Mouse (Mus musculus) MEL (cell line): ENCODE measurements around the gene Slc29a1. TPM values are rescaled to one million over a fixed set of nuclear protein-coding genes. Genes with fewer than 3 reads are reported as not detected.

ENCODE experiments used
- DNase-seq: peaks from one replicate; pipeline ENCODE4 v3.0.0; 2011; ENCODE audit warnings: low read depth, low spot score
- H3K27ac ChIP-seq: 2 replicates; pipeline ENCODE4 v1.5.1; 2012; ENCODE audit warnings: low read depth, mild to moderate bottlenecking, control low read depth, low read length, moderate library complexity; ENCODE audit not compliant: control insufficient read depth
- H3K27me3 ChIP-seq, 2 experiments: fragments of 150-350 bp in 1 of 2; sonication (generic) in 1 of 2; 2 replicates each; pipeline ENCODE4 v1.6.1; 2012; ENCODE audit warnings: low read length in 2 of 2, mild to moderate bottlenecking in 2 of 2, improper control_type of control experiment in 1 of 2, moderate library complexity in 1 of 2; ENCODE audit not compliant: insufficient read depth in 2 of 2, control insufficient read depth in 1 of 2
- H3K36me3 ChIP-seq, 2 experiments: 2 replicates each; pipeline ENCODE4 v1.6.1; 2012 to 2014; ENCODE audit warnings: low read length in 2 of 2, improper control_type of control experiment in 1 of 2, inconsistent platforms in 1 of 2, mild to moderate bottlenecking in 1 of 2; ENCODE audit not compliant: insufficient read depth in 2 of 2, control insufficient read depth in 1 of 2
- H3K4me1 ChIP-seq, 2 experiments: fragments of 150-350 bp in 1 of 2; sonication (generic) in 1 of 2; 2 replicates each; pipeline ENCODE4 v1.6.1; 2012; ENCODE audit warnings: low read length in 2 of 2, improper control_type of control experiment in 1 of 2, mild to moderate bottlenecking in 1 of 2; ENCODE audit not compliant: insufficient read depth in 2 of 2, control insufficient read depth in 1 of 2
- H3K4me3 ChIP-seq, 2 experiments: fragments of 150-350 bp in 1 of 2; sonication (generic) in 1 of 2; 2 replicates each; pipeline ENCODE4 v1.5.1; 2012; ENCODE audit warnings: low read depth in 2 of 2, low read length in 2 of 2, mild to moderate bottlenecking in 2 of 2, moderate library complexity in 2 of 2, control low read depth in 1 of 2, improper control_type of control experiment in 1 of 2; ENCODE audit not compliant: control insufficient read depth in 1 of 2, insufficient read depth in 1 of 2
- H3K79me2 ChIP-seq: 2 replicates; pipeline ENCODE4 v1.6.1; 2012; ENCODE audit warnings: mild to moderate bottlenecking, low read length, moderate library complexity; ENCODE audit not compliant: control insufficient read depth, poor library complexity, insufficient read depth
- H3K9ac ChIP-seq: 2 replicates; pipeline ENCODE4 v1.6.1; 2012; ENCODE audit warnings: low read depth, mild to moderate bottlenecking, control low read depth, low read length, moderate library complexity; ENCODE audit not compliant: control insufficient read depth, poor library complexity, severe bottlenecking
- H3K9me3 ChIP-seq: fragments of 150-350 bp; sonication (generic); replicated peaks from 2 replicates; pipeline ENCODE4 v1.6.1; 2012; ENCODE audit warnings: mild to moderate bottlenecking, low read length, improper control_type of control experiment, moderate library complexity; ENCODE audit not compliant: insufficient read depth
- CTCF ChIP-seq, 3 experiments: IDR thresholded peaks in 2 of 3; conservative IDR thresholded peaks in 1 of 3; 2 replicates each; pipeline ENCODE4 v1.5.1; 2011 to 2012; ENCODE audit warnings: low read length in 3 of 3, low read depth in 2 of 3, mild to moderate bottlenecking in 2 of 3, improper control_type of control experiment in 1 of 3, inconsistent platforms in 1 of 3, mixed read lengths in 1 of 3, moderate library complexity in 1 of 3; ENCODE audit not compliant: control insufficient read depth in 1 of 3, insufficient read depth in 1 of 3, poor library complexity in 1 of 3, severe bottlenecking in 1 of 3
- E2F4 ChIP-seq: IDR thresholded peaks from 2 replicates; pipeline ENCODE4 v1.6.1; 2011; ENCODE audit warnings: low read depth, low read length, improper control_type of control experiment, borderline replicate concordance
- EP300 ChIP-seq, 2 experiments: IDR thresholded peaks; 2 replicates each; pipeline ENCODE4 v1.6.1; 2011; ENCODE audit warnings: improper control_type of control experiment in 2 of 2, low read length in 2 of 2, low read depth in 1 of 2, mild to moderate bottlenecking in 1 of 2
- ETS1 ChIP-seq: IDR thresholded peaks from 2 replicates; pipeline ENCODE4 v1.6.1; 2012; ENCODE audit warnings: low read depth, mild to moderate bottlenecking, inconsistent platforms, low read length, improper control_type of control experiment, moderate library complexity
- HCFC1 ChIP-seq: IDR thresholded peaks from 2 replicates; pipeline ENCODE4 v1.6.1; 2012; ENCODE audit warnings: low read depth, mild to moderate bottlenecking, inconsistent platforms, low read length, improper control_type of control experiment, moderate library complexity
- JUND ChIP-seq: IDR thresholded peaks from 2 replicates; pipeline ENCODE4 v1.6.1; 2011; ENCODE audit warnings: low read depth, mild to moderate bottlenecking, improper control_type of control experiment, low read length
- MAFK ChIP-seq: IDR thresholded peaks from 2 replicates; pipeline ENCODE4 v1.6.1; 2011; ENCODE audit warnings: low read depth, mild to moderate bottlenecking, low read length, improper control_type of control experiment, borderline replicate concordance
- MXI1 ChIP-seq: IDR thresholded peaks from 2 replicates; pipeline ENCODE4 v1.6.1; 2011; ENCODE audit warnings: mild to moderate bottlenecking, low read depth, low read length, improper control_type of control experiment
- MYB ChIP-seq: IDR thresholded peaks from 2 replicates; pipeline ENCODE4 v1.6.1; 2011; ENCODE audit warnings: mild to moderate bottlenecking, low read depth, low read length, improper control_type of control experiment
- POLR2A ChIP-seq, 2 experiments: IDR thresholded peaks; 2 replicates each; pipeline ENCODE4 v1.6.1; 2011 to 2012; ENCODE audit warnings: low read length in 2 of 2, mild to moderate bottlenecking in 2 of 2, control low read depth in 1 of 2, improper control_type of control experiment in 1 of 2, low read depth in 1 of 2, moderate library complexity in 1 of 2; ENCODE audit not compliant: control insufficient read depth in 1 of 2, insufficient read depth in 1 of 2, poor library complexity in 1 of 2
- POLR2AphosphoS2 ChIP-seq: IDR thresholded peaks from 2 replicates; pipeline ENCODE4 v1.6.1; 2011; ENCODE audit warnings: low read length, improper control_type of control experiment
- POLR2AphosphoS5 ChIP-seq: IDR thresholded peaks from 2 replicates; pipeline ENCODE4 v1.6.1; 2012; ENCODE audit warnings: low read depth, borderline replicate concordance, mild to moderate bottlenecking, inconsistent platforms, low read length, moderate library complexity, mixed read lengths
- RAD21 ChIP-seq: IDR thresholded peaks from 2 replicates; pipeline ENCODE4 v1.6.1; 2011; ENCODE audit warnings: mild to moderate bottlenecking, low read depth, low read length, improper control_type of control experiment
- TBP ChIP-seq: IDR thresholded peaks from 2 replicates; pipeline ENCODE4 v1.8.0; 2011; ENCODE audit warnings: low read depth, low read length, improper control_type of control experiment
- USF2 ChIP-seq, 2 experiments: IDR thresholded peaks; 2 replicates each; pipeline ENCODE4 v1.6.1; 2011 to 2012; ENCODE audit warnings: improper control_type of control experiment in 2 of 2, low read length in 2 of 2, borderline replicate concordance in 1 of 2, inconsistent platforms in 1 of 2, low read depth in 1 of 2, mild to moderate bottlenecking in 1 of 2; ENCODE audit not compliant: insufficient read depth in 1 of 2
- ZC3H11A ChIP-seq: IDR thresholded peaks from 2 replicates; pipeline ENCODE4 v1.6.1; 2012; ENCODE audit warnings: low read depth, mild to moderate bottlenecking, inconsistent platforms, low read length, improper control_type of control experiment
- ZMIZ1 ChIP-seq: IDR thresholded peaks from 2 replicates; pipeline ENCODE4 v1.6.1; 2012; ENCODE audit warnings: low read depth, mild to moderate bottlenecking, inconsistent platforms, low read length, improper control_type of control experiment, moderate library complexity
- ZNF384 ChIP-seq: IDR thresholded peaks from 2 replicates; pipeline ENCODE4 v1.6.1; 2012; ENCODE audit warnings: low read depth, mild to moderate bottlenecking, inconsistent platforms, low read length, improper control_type of control experiment
- polyA plus RNA-seq, 2 experiments: library from polyadenylated mRNA; stranded (reverse) in 1 of 2; unstranded in 1 of 2; fragments of >175 nt in 1 of 2; fragments of >200 nt in 1 of 2; gene quantifications; 2 replicates each; pipeline versions ENCODE4 v1.2.1 to v1.2.4; 2012; ENCODE audit warnings: low replicate concordance in 2 of 2, low read depth in 1 of 2; ENCODE audit not compliant: insufficient read length in 2 of 2, insufficient read depth in 1 of 2, missing spikeins in 1 of 2
- total RNA-seq: library from RNA; depleted of rRNA; stranded (reverse); fragments of 300-350 nt; gene quantifications from 2 replicates; pipeline ENCODE4 v1.2.3, GENCODE M21; 2012

Gene Slc29a1
- total and polyA plus RNA-seq, 3 experiments, result 238 to 341 TPM; not detected in 1

DNA sequence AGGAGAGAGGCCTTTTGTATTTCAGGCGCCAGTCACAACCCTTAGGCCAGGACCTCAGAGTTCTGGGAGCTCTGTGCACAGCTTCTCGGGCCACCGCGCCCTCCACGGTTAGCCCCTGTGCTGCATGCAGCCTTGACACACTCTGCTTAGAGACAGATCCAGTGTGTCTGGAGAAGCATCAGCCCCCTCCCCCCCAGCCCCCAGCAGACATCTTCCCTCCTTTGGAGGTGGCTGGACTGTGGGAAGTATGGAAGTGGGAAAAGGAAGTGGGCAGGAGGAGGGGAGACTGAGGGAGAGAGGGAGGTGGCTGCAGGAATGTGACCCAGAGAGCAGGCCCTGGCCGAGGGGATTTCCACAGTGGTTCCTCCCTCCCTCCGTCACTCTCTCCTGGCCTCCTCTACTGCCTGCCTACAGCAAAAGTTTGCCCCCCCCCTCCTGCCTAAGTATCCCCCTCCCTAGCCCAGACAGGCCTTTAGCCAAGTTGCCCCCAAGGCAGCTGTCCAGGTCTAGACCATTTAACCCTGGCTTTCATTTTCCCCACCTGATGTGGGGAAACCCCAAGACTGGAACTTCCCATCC, 42.1 kb downstream of the Slc29a1 start:
- Histone ChIP-seq H3K27ac (peak overlapping the region; percentile 33; the same call in 1 of the 2 replicates), H3K9me3 (no peaks in the 10 kb centered on the region), H3K27me3 (no peaks in the 10 kb centered on the region), H3K4me3 (peak overlapping the region; percentile 35 to 43; a peak in 3 of 4 replicates), H3K4me1 (peaks cover 0 to 25% of the 10 kb centered on the region in 2 experiments; a peak in 3 of 4 replicates), H3K36me3 (peaks cover 0 to 11% of the 10 kb centered on the region in 2 experiments; a peak in 2 of 4 replicates), H3K79me2 (no peaks in the 10 kb centered on the region; the same call in 1 of the 2 replicates), H3K9ac (peak overlapping the region; percentile 45)
- TF ChIP-seq POLR2A (IDR thresholded peaks at IDR 0.05; ENCODE audit: control insufficient read depth in 1 of 2, insufficient read depth in 1 of 2, low read depth in 1 of 2, low read length in 2 of 2, poor library complexity in 1 of 2), result no peak
- no peak for TF ChIP-seq MAFK
- TF ChIP-seq ZNF384, result no peak
- TF ChIP-seq HCFC1, result no peak
- TF ChIP-seq E2F4, result no peak
- no peak for DNase-seq

DNA sequence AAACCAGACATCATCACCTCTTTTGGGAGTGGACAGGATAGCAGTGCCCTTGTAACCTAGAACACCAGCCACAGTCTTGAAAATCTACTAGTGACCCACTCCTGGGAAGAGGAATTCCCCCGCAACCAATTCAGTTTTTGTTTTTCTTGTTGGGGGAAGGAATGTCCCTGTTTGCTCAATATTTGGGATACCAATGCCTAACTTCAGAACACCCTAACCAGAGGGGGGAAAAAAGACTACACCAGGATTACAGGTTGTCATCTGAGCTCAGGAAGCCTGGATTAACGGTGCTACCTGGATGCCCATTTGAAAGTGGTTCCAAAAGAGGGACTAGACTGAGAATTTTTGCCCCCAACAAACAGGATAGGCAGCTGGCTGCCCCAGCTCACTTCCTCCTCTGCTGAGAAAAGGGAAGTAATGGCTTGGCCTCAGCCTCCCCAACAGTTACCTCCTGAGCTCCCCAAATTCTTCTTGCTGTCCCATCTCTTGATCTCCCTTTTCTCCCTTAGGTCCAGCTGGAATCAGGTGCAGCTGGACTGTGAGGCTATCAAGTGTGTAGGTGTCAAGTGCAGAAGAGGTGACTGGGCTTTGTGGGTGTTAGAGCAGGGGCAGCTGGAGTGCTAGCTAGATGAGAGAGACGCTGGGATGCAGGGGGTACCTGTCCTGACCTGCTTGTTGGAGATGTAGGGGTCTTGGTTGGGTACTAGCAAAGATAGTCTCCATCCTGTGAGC, 42.7 kb downstream of the Slc29a1 start:
- TF ChIP-seq CTCF (IDR thresholded peaks at IDR 0.05 in 2 of 3, conservative IDR thresholded peaks at IDR 0.05 in 1 of 3; ENCODE audit: control insufficient read depth in 1 of 3, insufficient read depth in 1 of 3, low read depth in 2 of 3, low read length in 3 of 3, poor library complexity in 1 of 3, severe bottlenecking in 1 of 3), result no peak
- no peak for TF ChIP-seq ZC3H11A
- no peak for TF ChIP-seq USF2 (IDR thresholded peaks at IDR 0.05; ENCODE audit: borderline replicate concordance in 1 of 2, insufficient read depth in 1 of 2, low read depth in 1 of 2, low read length in 2 of 2)
- TF ChIP-seq RAD21, result no peak
- TF ChIP-seq EP300 (IDR thresholded peaks at IDR 0.05; ENCODE audit: low read depth in 1 of 2, low read length in 2 of 2), result no peak; a peak in 1 of 4 replicates
- TF ChIP-seq JUND, result no peak
- TF ChIP-seq POLR2AphosphoS2, result no peak
- no peak for TF ChIP-seq MYB
- TF ChIP-seq ZMIZ1, result no peak
- TF ChIP-seq MXI1, result no peak
- TF ChIP-seq TBP, result peak; percentile 51; the same call in 1 of the 2 replicates
- TF ChIP-seq POLR2AphosphoS5, result no peak
- peak; percentile 44; the same call in 1 of the 2 replicates for TF ChIP-seq ETS1
- no peaks in the 10 kb centered on the region for H3K9me3 ChIP-seq
- H3K4me3 ChIP-seq, result peak overlapping the region; percentile 61 to 85
- peak overlapping the region; percentile 72 for H3K9ac ChIP-seq
- peak overlapping the region; percentile 56 for H3K27ac ChIP-seq
- DNase-seq, result peak; percentile 86
- H3K36me3 ChIP-seq, result peaks cover 0 to 11% of the 10 kb centered on the region in 2 experiments; a peak in 2 of 4 replicates
- no peaks in the 10 kb centered on the region; the same call in 1 of the 2 replicates for H3K79me2 ChIP-seq
- peaks cover 0 to 28% of the 10 kb centered on the region in 2 experiments; a peak in 3 of 4 replicates for H3K4me1 ChIP-seq
- H3K27me3 ChIP-seq, result no peaks in the 10 kb centered on the region
